Comparison of ENCODE assay signal across 17 mouse cellular contexts in the genomic region with DNA sequence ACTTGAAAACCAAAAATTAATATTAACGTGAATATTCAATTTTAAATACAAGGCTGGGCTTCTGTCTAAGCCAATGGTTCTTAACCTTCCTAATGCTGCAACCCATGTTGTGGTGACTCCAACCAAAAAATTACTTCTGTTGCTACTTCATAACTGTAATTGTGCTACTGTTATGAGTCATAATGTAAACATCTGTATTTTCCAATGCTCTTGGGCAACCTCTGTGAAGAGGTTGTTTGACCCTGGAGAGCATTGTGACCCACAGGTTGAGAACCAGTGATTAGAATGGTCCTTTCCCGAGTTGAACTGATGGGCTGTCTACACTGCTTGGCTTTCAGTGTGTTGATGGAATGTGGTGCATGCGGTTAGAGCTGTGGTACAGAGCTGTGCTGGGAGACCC. TPM values are rescaled to one million over a fixed set of nuclear protein-coding genes. Genes with fewer than 3 reads are reported as not detected.
"Had no signal": no experiment of that assay in that cellular context is flagged by ENCODE, and none has a peak within 500 bp of the region (broad histone marks: within the 10 kb centered on the region; RNA-seq: fewer than 3 reads in every experiment).

No protein-coding gene starts in this region.

- DNase-seq: kidney, adult 8-10 months; kidney, postnatal 25 days; layer of hippocampus, postnatal 36 days; lung, embryonic 14.5 days; lung, postnatal 14 days; right cerebral cortex, adult 18-20 months; right cerebral cortex, postnatal 25 days; thymus, postnatal 4 days had no signal

- ATAC-seq: liver, embryonic 12.5 days; midbrain, embryonic 15.5 days had no signal

- H3K4me3 ChIP-seq: limb, embryonic 15.5 days; liver, embryonic 12.5 days; midbrain, embryonic 15.5 days had no signal

- H3K9me3 ChIP-seq: limb, embryonic 15.5 days; liver, embryonic 12.5 days; midbrain, embryonic 15.5 days had no signal

- H3K27me3 ChIP-seq: limb, embryonic 15.5 days; liver, embryonic 12.5 days; midbrain, embryonic 15.5 days had no signal

- H3K4me1 ChIP-seq: limb, embryonic 15.5 days had no signal

- H3K27ac ChIP-seq: limb, embryonic 15.5 days; liver, embryonic 12.5 days; midbrain, embryonic 15.5 days had no signal

- H3K4me2 ChIP-seq: limb, embryonic 15.5 days; liver, embryonic 12.5 days; lung, embryonic 14.5 days; midbrain, embryonic 11.5 days; midbrain, embryonic 15.5 days had no signal

- H3K9ac ChIP-seq: limb, embryonic 15.5 days; liver, embryonic 12.5 days; lung, embryonic 14.5 days; midbrain, embryonic 15.5 days had no signal

RNA-seq across cellular contexts. Expression of a gene that starts 22.2 kb away (rescaled TPM):
- total RNA-seq: megakaryocyte, adult 5-6 weeks had no signal
- polyA plus RNA-seq: kidney, embryonic 16.5 days; limb, embryonic 11.5 days; liver, embryonic 12.5 days; liver, embryonic 16.5 days; lung, embryonic 14.5 days; stomach, embryonic 16.5 days had no signal
